Mouse (Mus musculus): ENCODE results near the gene Fam178b. TPM values are rescaled to one million over a fixed set of nuclear protein-coding genes. Genes with fewer than 3 reads are reported as not detected.
A peak's percentile ranks its signal among the peaks of the same experiment; 100 is the strongest.

The Fam178b gene
- polyA plus RNA-seq, 1 experiment from 2014 or later: 0.24 TPM

DNA sequence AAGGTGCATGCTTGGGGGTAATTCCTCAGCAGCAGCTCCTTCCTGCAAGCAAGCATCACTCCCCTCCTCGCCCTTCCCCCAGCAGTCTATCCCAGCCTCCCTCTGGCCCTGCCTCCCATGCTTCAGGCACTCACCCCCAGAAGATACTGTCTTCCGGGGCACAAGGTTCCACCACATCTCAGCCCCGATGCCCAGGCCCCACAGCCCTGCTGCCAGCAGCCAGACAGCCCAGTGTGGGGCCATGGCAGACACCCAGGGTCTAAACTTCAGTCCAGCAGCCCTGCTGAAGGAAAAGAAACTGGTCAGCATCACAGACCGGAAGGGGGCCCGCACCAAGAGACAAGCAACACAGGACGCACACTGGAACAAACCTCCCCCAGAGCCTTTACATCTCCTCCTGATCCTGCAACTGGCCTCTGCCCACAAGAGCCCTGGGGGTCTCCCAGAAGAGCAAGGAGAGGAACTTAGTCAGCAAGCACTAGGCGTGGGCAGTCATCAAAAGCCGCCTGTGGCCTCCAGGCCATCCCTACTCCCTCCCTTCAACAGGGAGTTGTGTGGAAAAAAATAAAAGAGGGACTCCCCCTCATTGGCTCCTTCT, 127.1 kb downstream of the Fam178b start:
- WGBS: 2% methylated on average over 8 of the region's 8 CpGs
- no peak for ATAC-seq (ENCODE audit: low read depth)
- no peaks in the 10 kb centered on the region for H3K27me3 ChIP-seq

GRCm38 (mm10) chr1:36554633-36555399, 128.2 kb downstream of the Fam178b start:
- H3K36me3 ChIP-seq: peaks cover 55% of the 10 kb centered on the region
- peak overlapping the region; percentile 95 for H3K4me3 ChIP-seq
- H3K4me1 ChIP-seq (replicated peaks): peaks cover 46% of the 10 kb centered on the region
- H3K27me3 ChIP-seq: no peaks in the 10 kb centered on the region
- ATAC-seq (ENCODE audit: low read depth): no peak
- WGBS: 65% methylated on average over 21 of the region's 21 CpGs
- H3K9me3 ChIP-seq: no peaks in the 10 kb centered on the region
- peak overlapping the region; percentile 99 for H3K9ac ChIP-seq
- H3K4me2 ChIP-seq: peak overlapping the region; percentile 95
- peak overlapping the region; percentile 99 for H3K27ac ChIP-seq (replicated peaks)

More for the DNA sequence above, 127.1 kb downstream of the Fam178b start:
- Histone ChIP-seq H3K4me2 (peak overlapping the region; percentile 95), H3K27ac (replicated peaks) (peak overlapping the region; percentile 99), H3K4me3 (peak overlapping the region; percentile 95), H3K9ac (peak overlapping the region; percentile 99), H3K4me1 (replicated peaks) (peaks cover 44% of the 10 kb centered on the region), H3K9me3 (no peaks in the 10 kb centered on the region), H3K36me3 (peaks cover 44% of the 10 kb centered on the region)

- Histone ChIP-seq H3K27me3 (no peaks in the 10 kb centered on the region), H3K9me3 (no peaks in the 10 kb centered on the region), H3K27ac (replicated peaks) (no peak overlapping the region), H3K4me2 (no peak overlapping the region), H3K4me1 (replicated peaks) (peaks cover 54% of the 10 kb centered on the region), H3K9ac (no peak overlapping the region), H3K36me3 (peaks cover 71% of the 10 kb centered on the region), H3K4me3 (no peak overlapping the region)
- 90% methylated on average over 16 of the region's 16 CpGs for WGBS
- ATAC-seq (ENCODE audit: low read depth): no peak
These were observed 130.5 kb downstream of the Fam178b start for GRCm38 (mm10) chr1:36552506-36552905.

DNA sequence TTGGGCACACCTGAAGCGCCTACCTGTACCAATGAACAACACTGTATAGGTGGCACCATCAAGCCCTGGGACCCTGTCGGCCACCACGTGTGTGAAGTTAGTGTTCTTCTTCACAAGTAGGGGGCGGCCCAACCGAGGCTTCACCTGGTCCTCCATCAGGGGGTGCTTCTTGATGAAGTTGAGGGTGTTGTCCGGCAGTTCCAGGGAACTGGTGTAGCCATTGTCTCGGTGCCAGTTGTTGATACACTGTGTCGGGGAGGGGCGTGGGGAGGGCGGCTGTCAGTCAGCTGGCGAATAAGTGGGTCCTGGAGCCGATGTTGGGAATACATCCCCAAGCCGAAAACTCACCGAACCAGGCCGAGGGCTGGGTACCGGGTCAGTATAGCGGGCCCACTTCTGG, 131.1 kb downstream of the Fam178b start:
- WGBS: 90% methylated on average over 17 of the region's 17 CpGs
- H3K36me3 ChIP-seq: peaks cover 71% of the 10 kb centered on the region
- H3K27me3 ChIP-seq: no peaks in the 10 kb centered on the region
- ATAC-seq (ENCODE audit: low read depth): no peak
- peaks cover 56% of the 10 kb centered on the region for H3K4me1 ChIP-seq (replicated peaks)
- no peak overlapping the region for H3K9ac ChIP-seq
- no peaks in the 10 kb centered on the region for H3K9me3 ChIP-seq
- H3K4me3 ChIP-seq: no peak overlapping the region
- no peak overlapping the region for H3K4me2 ChIP-seq
- H3K27ac ChIP-seq (replicated peaks): no peak overlapping the region

GRCm38 (mm10) chr1:36550075-36550863, 132.7 kb downstream of the Fam178b start:
- Histone ChIP-seq H3K27me3 (no peaks in the 10 kb centered on the region), H3K36me3 (peaks cover 71% of the 10 kb centered on the region), H3K27ac (replicated peaks) (no peak overlapping the region), H3K9me3 (no peaks in the 10 kb centered on the region), H3K4me3 (no peak overlapping the region), H3K4me1 (replicated peaks) (peaks cover 62% of the 10 kb centered on the region), H3K9ac (peak overlapping the region; percentile 48; the same call in 1 of the 2 replicates), H3K4me2 (no peak overlapping the region)
- 75% methylated on average over 20 of the region's 20 CpGs for WGBS
- ATAC-seq (ENCODE audit: low read depth): no peak

GRCm38 (mm10) chr1:36549491-36549890, 133.5 kb downstream of the Fam178b start:
- no peaks in the 10 kb centered on the region for H3K9me3 ChIP-seq
- H3K4me2 ChIP-seq: 0 out of 2 replicates have a peak overlapping the region, but pooled peaks have one; percentile 9
- H3K4me3 ChIP-seq: no peak overlapping the region
- H3K9ac ChIP-seq: peak overlapping the region; percentile 48; the same call in 1 of the 2 replicates
- WGBS: 75% methylated on average over 18 of the region's 18 CpGs
- H3K27me3 ChIP-seq: no peaks in the 10 kb centered on the region
- peaks cover 64% of the 10 kb centered on the region for H3K36me3 ChIP-seq
- H3K27ac ChIP-seq (replicated peaks): no peak overlapping the region
- peaks cover 54% of the 10 kb centered on the region for H3K4me1 ChIP-seq (replicated peaks)
- ATAC-seq (ENCODE audit: low read depth): no peak

- WGBS: 50% methylated on average over 8 of the region's 8 CpGs
- H3K4me2 ChIP-seq: peak overlapping the region; percentile 9; the same call in 1 of the 2 replicates
These were observed 134.2 kb downstream of the Fam178b start for GRCm38 (mm10) chr1:36548771-36549170.

DNA sequence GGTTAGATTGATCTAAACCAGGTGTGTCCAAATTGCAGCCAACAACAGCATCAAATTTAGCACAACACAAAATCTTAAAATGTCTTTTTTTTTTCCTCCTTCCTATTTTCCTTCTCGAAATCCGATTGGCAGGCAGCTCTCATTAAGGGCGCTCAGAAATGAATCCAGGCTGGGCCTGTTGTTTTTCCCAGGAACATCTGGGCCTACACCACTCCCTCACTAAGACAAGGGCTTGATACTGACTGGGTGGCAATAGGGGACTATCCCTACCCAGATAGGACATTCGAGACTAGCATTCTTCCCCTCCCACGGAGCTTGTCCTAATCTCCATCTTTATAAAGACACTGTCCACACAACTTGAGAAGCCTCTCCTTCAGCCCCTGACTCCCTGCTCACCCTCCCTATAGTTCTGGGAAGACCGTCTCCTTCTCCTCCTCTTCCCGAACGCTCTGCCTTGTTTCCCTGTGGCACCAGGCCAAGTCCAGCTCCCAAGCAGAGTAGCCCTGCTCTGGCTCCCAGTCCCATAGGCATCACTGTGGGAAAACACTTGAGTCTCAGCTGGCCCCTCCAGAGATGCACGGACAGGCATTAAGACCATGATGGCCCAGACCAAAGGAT, 134.9 kb downstream of the Fam178b start:
- no peak for ATAC-seq (ENCODE audit: low read depth)
- peaks cover 50% of the 10 kb centered on the region for H3K36me3 ChIP-seq
- H3K4me1 ChIP-seq (replicated peaks): peaks cover 42% of the 10 kb centered on the region
- peak overlapping the region; percentile 82 for H3K27ac ChIP-seq (replicated peaks)
- H3K27me3 ChIP-seq: no peaks in the 10 kb centered on the region
- H3K4me3 ChIP-seq: no peak overlapping the region
- no peaks in the 10 kb centered on the region for H3K9me3 ChIP-seq
- peak overlapping the region; percentile 48 for H3K9ac ChIP-seq
- 31% methylated on average over 9 of the region's 9 CpGs for WGBS
- H3K4me2 ChIP-seq: peak overlapping the region; percentile 9; the same call in 1 of the 2 replicates

More at GRCm38 (mm10) chr1:36548771-36549170, 134.2 kb downstream of the Fam178b start:
- Histone ChIP-seq H3K27ac (replicated peaks) (peak overlapping the region; percentile 82), H3K9me3 (no peaks in the 10 kb centered on the region), H3K36me3 (peaks cover 56% of the 10 kb centered on the region), H3K9ac (peak overlapping the region; percentile 48), H3K4me3 (no peak overlapping the region), H3K4me1 (replicated peaks) (peaks cover 47% of the 10 kb centered on the region), H3K27me3 (no peaks in the 10 kb centered on the region)
- ATAC-seq (ENCODE audit: low read depth): no peak

DNA sequence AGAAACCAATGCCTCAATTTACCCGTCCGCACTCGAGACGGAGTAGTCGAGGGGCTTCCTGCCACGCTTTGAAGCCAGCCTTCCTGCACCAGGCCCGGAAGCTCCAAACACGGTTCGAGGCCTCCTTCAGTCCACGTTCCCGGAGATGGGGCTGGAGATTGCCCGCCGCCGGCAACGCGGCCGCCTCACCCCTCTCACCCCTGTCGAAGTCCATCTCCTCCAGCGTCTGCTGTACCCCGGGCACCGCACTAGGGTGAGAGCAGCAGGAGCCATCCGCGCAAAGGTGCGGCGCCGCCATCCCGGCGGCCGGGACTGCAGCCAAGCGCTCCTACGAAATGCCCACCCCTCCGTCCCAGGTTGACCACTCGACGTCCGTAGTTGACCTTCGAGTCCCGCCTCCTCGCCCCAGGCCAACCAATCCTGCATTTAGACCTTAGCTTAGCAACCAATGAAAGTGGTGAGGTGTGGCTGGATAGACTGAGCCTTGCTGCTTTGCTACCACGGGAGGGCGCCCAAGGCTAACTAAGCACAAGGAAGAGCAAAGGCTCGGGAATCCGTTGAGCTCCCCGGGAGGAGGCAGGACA, 136.0 kb downstream of the Fam178b start, which contains the start of gene Ankrd39:
TSS of gene Ankrd39 (minus strand) at position 558 of the 584 bp plus-strand sequence.
- under 1% methylated on average over 43 of the region's 43 CpGs for WGBS
- Histone ChIP-seq H3K4me1 (replicated peaks) (peaks cover 42% of the 10 kb centered on the region), H3K36me3 (peaks cover 41% of the 10 kb centered on the region), H3K27me3 (no peaks in the 10 kb centered on the region), H3K4me2 (peak within 1 kb of the TSS; percentile 56), H3K9ac (peak within 1 kb of the TSS; percentile 80), H3K4me3 (peak within 1 kb of the TSS; percentile 56), H3K9me3 (no peaks in the 10 kb centered on the region), H3K27ac (replicated peaks) (peak within 1 kb of the TSS; percentile 82)
- peak; percentile 96 for ATAC-seq (ENCODE audit: low read depth)

DNA sequence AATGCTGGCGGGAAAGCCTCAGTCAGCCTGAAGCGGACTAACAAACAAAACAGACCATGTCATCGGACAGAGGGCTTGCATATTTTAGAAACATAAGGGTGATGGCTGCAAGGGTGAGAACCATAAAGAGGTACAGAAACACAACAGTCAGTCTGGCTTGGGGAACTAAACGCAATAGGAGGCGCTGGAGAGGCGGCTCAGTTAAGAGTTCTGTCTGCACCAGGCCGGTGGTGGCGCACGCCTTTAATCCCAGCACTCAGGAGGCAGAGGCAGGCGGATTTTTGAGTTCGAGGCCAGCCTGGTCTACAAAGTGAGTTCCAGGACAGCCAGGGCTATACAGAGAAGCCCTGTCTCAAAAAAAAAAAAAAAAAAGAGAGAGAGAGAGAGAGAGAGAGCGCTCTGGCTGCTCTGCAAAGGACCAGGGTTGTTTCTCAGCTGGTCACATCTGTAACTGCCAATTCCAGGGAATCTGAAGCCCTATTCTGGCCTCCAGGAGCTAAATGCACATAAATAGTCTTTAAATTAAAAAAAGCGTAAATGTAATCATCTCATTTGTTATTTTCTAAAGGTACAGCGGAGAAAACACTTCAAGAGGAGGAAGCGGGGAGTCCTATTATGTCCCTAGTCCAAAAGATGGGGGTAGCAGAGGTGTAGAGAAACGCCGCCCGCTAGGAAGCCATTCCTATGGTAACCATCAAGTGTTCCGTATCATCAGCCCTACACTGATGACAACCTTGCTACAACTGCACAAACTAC, 137.0 kb downstream of the Fam178b start:
- H3K9ac ChIP-seq: peak overlapping the region; percentile 80
- no peaks in the 10 kb centered on the region for H3K27me3 ChIP-seq
- peaks cover 40% of the 10 kb centered on the region for H3K36me3 ChIP-seq
- H3K4me3 ChIP-seq: peak overlapping the region; percentile 56
- H3K9me3 ChIP-seq: no peaks in the 10 kb centered on the region
- H3K27ac ChIP-seq (replicated peaks): no peak overlapping the region
- no peak for ATAC-seq (ENCODE audit: low read depth)
- peak overlapping the region; percentile 56 for H3K4me2 ChIP-seq
- WGBS: 66% methylated on average over 19 of the region's 19 CpGs
- peaks cover 42% of the 10 kb centered on the region for H3K4me1 ChIP-seq (replicated peaks)
